Mouse (Mus musculus): ENCODE measurements around the gene Shisa4. TPM values are rescaled to one million over a fixed set of nuclear protein-coding genes. Genes with fewer than 3 reads are reported as not detected.

The Shisa4 gene
- polyA plus RNA-seq, 1 experiment from 2014 or later, result 47.1 TPM

DNA sequence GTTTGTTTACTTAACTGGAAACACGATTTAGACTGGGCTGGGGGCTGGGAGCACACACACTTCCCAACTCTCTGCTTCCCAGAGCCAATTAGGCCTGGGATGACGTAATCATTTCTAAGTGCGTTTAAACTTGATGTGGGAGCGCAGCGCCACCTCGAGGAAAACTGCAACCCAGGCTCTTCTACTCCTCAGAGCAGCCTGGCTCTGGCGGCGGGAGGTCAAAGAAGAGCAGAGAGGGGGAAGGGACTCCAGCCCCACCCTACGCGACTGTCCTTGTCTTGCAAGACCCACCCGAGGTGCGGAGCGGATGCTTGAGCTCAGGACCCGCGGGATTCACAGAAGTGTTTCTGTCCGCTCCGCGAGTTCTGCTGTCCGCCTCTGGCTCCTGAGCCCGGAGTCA lies 6.8 kb downstream of the Shisa4 start:
- Histone ChIP-seq H3K9me3 (ENCODE audit: low read length) (no peaks in the 10 kb centered on the region), H3K4me3 (ENCODE audit: low read length) (peak overlapping the region; percentile 49), H3K27me3 (ENCODE audit: insufficient read depth, low read length) (no peaks in the 10 kb centered on the region), H3K4me2 (replicated peaks; ENCODE audit: low read depth, low read length) (peak overlapping the region; percentile 87), H3K9ac (replicated peaks; ENCODE audit: low read length) (peak overlapping the region; percentile 72), H3K4me1 (ENCODE audit: insufficient read depth, low read length) (peaks cover 13% of the 10 kb centered on the region; the same call in 1 of the 2 replicates), H3K27ac (ENCODE audit: low read length) (no peak overlapping the region), H3K36me3 (ENCODE audit: insufficient read depth, low read length) (no peaks in the 10 kb centered on the region)
- peak; percentile 81 for ATAC-seq (ENCODE audit: low FRiP score, low TSS enrichment)
- under 1% methylated on average over 20 of the region's 20 CpGs for WGBS

DNA sequence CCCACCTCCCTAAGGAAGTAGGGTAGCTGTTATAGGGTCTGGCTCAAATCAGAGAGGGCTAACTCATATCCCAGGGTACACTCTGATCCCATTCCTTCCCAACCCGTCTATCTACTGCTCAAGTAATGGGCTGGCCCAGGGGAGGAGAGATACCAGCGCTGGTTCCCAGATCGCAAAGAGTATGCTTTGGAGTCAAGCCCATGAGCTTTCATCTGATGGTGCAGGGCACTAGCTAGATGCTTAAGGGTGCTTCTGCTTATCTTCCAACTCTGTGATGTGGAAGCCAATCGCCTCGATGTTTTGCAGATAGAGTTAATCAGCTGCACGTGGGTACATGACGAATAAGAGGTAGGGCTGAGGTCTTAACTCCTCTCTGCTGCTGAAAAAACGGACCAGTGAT lies 7.4 kb downstream of the Shisa4 start:
- no peaks in the 10 kb centered on the region for H3K27me3 ChIP-seq (ENCODE audit: insufficient read depth, low read length)
- no peak overlapping the region for H3K9ac ChIP-seq (replicated peaks; ENCODE audit: low read length)
- no peak overlapping the region for H3K4me2 ChIP-seq (replicated peaks; ENCODE audit: low read depth, low read length)
- H3K36me3 ChIP-seq (ENCODE audit: insufficient read depth, low read length), result no peaks in the 10 kb centered on the region
- no peak overlapping the region for H3K4me3 ChIP-seq (ENCODE audit: low read length)
- peaks cover 7% of the 10 kb centered on the region; the same call in 1 of the 2 replicates for H3K4me1 ChIP-seq (ENCODE audit: insufficient read depth, low read length)
- no peaks in the 10 kb centered on the region for H3K9me3 ChIP-seq (ENCODE audit: low read length)
- ATAC-seq (ENCODE audit: low FRiP score, low TSS enrichment), result no peak
- H3K27ac ChIP-seq (ENCODE audit: low read length), result no peak overlapping the region
- 70% methylated on average over 8 of the region's 8 CpGs for WGBS

DNA sequence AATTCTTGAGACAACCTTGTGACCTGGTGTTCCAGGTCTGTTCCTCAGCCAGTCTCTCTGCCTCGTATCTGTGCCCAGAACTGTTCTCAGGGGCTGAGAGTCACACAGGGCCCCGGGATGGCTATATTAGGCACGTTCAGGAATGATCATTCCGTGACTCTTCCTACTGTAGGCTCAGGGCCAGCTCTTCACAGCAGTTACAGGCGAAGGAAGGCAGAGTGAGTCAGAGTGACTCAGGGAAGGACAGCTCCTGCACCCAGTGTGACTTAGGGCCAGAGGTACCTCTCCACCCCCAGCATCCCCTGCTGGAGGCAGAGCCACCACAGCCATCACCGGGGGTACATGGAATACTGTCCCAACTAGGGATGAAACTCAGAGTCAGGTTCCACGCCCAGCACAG lies 8.0 kb downstream of the Shisa4 start:
- H3K36me3 ChIP-seq (ENCODE audit: insufficient read depth, low read length), result no peaks in the 10 kb centered on the region
- no peak overlapping the region for H3K27ac ChIP-seq (ENCODE audit: low read length)
- ATAC-seq (ENCODE audit: low FRiP score, low TSS enrichment), result no peak
- H3K4me2 ChIP-seq (replicated peaks; ENCODE audit: low read depth, low read length), result no peak overlapping the region
- peaks cover 7% of the 10 kb centered on the region; the same call in 1 of the 2 replicates for H3K4me1 ChIP-seq (ENCODE audit: insufficient read depth, low read length)
- no peak overlapping the region; the same call in 1 of the 2 replicates for H3K9ac ChIP-seq (replicated peaks; ENCODE audit: low read length)
- no peak overlapping the region for H3K4me3 ChIP-seq (ENCODE audit: low read length)
- H3K9me3 ChIP-seq (ENCODE audit: low read length), result no peaks in the 10 kb centered on the region
- 69% methylated on average over 7 of the region's 7 CpGs for WGBS
- H3K27me3 ChIP-seq (ENCODE audit: insufficient read depth, low read length), result no peaks in the 10 kb centered on the region

DNA sequence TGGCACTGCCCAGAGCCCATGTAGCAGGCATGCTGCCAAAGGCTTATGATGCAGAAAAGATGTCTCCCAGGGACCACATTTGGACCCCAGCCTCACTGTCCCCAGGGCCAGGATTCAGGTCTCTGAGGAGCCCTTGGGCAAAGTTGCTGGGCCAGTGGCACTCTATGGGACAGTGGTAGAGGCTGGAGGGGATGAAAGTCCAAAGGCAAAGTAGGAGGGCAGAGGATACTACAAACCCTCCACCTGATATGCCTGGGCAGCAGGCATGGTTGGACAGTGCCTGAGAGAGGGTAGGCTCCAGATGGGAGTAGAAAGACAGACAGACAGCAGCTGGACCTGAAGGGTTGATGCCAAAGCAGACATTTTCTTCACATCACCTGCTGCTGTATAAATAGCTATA lies 8.7 kb downstream of the Shisa4 start:
- no peak overlapping the region for H3K4me3 ChIP-seq (ENCODE audit: low read length)
- no peaks in the 10 kb centered on the region for H3K9me3 ChIP-seq (ENCODE audit: low read length)
- H3K27me3 ChIP-seq (ENCODE audit: insufficient read depth, low read length), result no peaks in the 10 kb centered on the region
- peaks cover 7% of the 10 kb centered on the region; the same call in 1 of the 2 replicates for H3K4me1 ChIP-seq (ENCODE audit: insufficient read depth, low read length)
- no peak overlapping the region for H3K27ac ChIP-seq (ENCODE audit: low read length)
- H3K9ac ChIP-seq (replicated peaks; ENCODE audit: low read length), result no peak overlapping the region
- no peaks in the 10 kb centered on the region for H3K36me3 ChIP-seq (ENCODE audit: insufficient read depth, low read length)
- ATAC-seq (ENCODE audit: low FRiP score, low TSS enrichment), result no peak
- H3K4me2 ChIP-seq (replicated peaks; ENCODE audit: low read depth, low read length), result no peak overlapping the region

DNA sequence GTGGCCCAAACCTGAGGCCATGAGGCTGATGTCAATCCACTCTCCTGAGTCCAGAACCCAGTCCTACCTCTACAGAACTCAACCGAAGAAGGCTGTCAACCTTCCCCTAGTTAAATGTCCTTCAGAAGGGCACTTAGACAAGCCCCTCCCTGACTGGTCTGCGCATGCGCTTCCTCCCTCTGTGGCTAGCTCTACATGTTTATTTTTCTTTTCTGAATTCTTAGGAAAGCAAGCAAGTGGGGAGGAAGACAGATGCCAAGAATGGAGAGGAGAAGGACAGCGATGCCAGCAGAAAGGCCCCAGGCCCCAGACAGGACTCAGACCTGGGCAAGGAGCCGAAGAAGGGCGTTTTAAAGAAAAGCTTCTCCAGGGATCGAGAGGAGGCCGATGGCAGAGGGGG lies 11.6 kb downstream of the Shisa4 start:
- Histone ChIP-seq H3K4me2 (replicated peaks; ENCODE audit: low read depth, low read length) (no peak overlapping the region), H3K9me3 (ENCODE audit: low read length) (no peaks in the 10 kb centered on the region), H3K9ac (replicated peaks; ENCODE audit: low read length) (no peak overlapping the region), H3K27me3 (ENCODE audit: insufficient read depth, low read length) (no peaks in the 10 kb centered on the region), H3K4me1 (ENCODE audit: insufficient read depth, low read length) (peaks cover 2% of the 10 kb centered on the region; the same call in 1 of the 2 replicates), H3K27ac (ENCODE audit: low read length) (no peak overlapping the region), H3K4me3 (ENCODE audit: low read length) (no peak overlapping the region), H3K36me3 (ENCODE audit: insufficient read depth, low read length) (no peaks in the 10 kb centered on the region)
- 83% methylated on average over 8 of the region's 8 CpGs for WGBS
- no peak for ATAC-seq (ENCODE audit: low FRiP score, low TSS enrichment)

DNA sequence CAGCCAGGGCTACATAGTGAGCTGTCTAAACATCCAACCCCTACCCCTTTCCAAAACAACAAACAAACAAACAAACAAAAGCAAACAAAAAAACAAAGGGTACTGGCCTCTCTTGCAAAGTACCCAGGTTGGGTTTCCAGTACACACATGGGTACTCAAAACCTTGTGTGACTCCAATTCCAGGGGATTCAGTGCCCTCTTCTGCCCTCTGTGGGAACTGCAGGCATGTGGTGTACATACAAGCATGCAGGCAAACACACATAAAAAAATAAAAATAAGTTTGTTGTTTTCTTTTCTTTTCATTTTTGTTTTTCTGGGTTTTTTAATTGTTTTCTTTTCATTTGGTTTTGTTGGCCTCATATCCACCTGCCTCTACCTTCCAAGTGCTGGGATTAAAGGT lies 12.9 kb downstream of the Shisa4 start:
- no peak overlapping the region for H3K9ac ChIP-seq (replicated peaks; ENCODE audit: low read length)
- H3K36me3 ChIP-seq (ENCODE audit: insufficient read depth, low read length), result no peaks in the 10 kb centered on the region
- no peaks in the 10 kb centered on the region for H3K4me1 ChIP-seq (ENCODE audit: insufficient read depth, low read length)
- no peak overlapping the region for H3K4me2 ChIP-seq (replicated peaks; ENCODE audit: low read depth, low read length)
- no peak for ATAC-seq (ENCODE audit: low FRiP score, low TSS enrichment)
- no peak overlapping the region for H3K27ac ChIP-seq (ENCODE audit: low read length)
- no peak overlapping the region for H3K4me3 ChIP-seq (ENCODE audit: low read length)
- no peaks in the 10 kb centered on the region for H3K27me3 ChIP-seq (ENCODE audit: insufficient read depth, low read length)
- H3K9me3 ChIP-seq (ENCODE audit: low read length), result no peaks in the 10 kb centered on the region

DNA sequence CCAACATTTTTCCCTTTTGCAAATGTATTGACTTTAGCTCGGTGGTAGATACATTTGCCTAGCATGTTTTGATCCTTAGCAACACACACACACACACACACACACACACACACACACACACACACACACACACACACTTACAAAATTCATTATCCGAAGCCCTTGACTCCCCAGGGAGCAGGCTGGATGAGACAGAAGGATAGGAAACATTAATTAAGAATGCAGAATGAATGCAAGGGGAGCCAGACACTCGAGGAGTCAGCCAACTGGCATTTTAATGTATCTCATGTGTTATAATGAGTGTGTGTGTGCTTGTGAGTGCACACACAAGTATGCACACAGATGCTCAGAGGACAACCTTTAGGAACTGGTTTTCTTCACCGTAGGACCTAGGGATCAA lies 13.5 kb downstream of the Shisa4 start:
- H3K9ac ChIP-seq (replicated peaks; ENCODE audit: low read length), result no peak overlapping the region
- no peaks in the 10 kb centered on the region for H3K4me1 ChIP-seq (ENCODE audit: insufficient read depth, low read length)
- ATAC-seq (ENCODE audit: low FRiP score, low TSS enrichment), result no peak
- H3K27ac ChIP-seq (ENCODE audit: low read length), result no peak overlapping the region
- H3K4me3 ChIP-seq (ENCODE audit: low read length), result no peak overlapping the region
- 82% methylated on average over 4 of the region's 4 CpGs for WGBS
- H3K9me3 ChIP-seq (ENCODE audit: low read length), result no peaks in the 10 kb centered on the region
- no peaks in the 10 kb centered on the region for H3K27me3 ChIP-seq (ENCODE audit: insufficient read depth, low read length)
- no peak overlapping the region for H3K4me2 ChIP-seq (replicated peaks; ENCODE audit: low read depth, low read length)
- H3K36me3 ChIP-seq (ENCODE audit: insufficient read depth, low read length), result no peaks in the 10 kb centered on the region

DNA sequence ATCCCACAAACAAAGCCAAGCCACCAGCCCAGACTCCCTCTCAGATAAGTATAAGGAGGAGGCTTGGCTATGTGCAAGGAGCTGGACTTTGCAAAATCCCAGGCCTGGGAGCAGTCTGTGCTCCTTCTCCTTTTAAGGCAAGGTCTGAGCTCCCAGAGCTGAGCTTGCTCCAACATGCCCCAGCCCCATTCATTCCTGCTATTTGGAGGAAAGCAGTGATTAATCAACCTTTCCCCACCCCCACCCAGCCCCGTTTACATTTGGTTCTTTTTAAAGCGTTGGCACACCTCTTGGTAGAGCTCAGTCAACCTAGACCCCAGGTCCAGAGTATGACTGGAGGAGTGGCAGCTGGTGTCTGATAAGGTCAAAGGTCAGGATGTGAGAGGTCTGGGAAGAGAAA lies 16.0 kb downstream of the Shisa4 start:
- no peaks in the 10 kb centered on the region for H3K36me3 ChIP-seq (ENCODE audit: insufficient read depth, low read length)
- WGBS, result 12% methylated on average over 2 of the region's 2 CpGs
- no peaks in the 10 kb centered on the region for H3K9me3 ChIP-seq (ENCODE audit: low read length)
- no peak overlapping the region for H3K4me3 ChIP-seq (ENCODE audit: low read length)
- H3K9ac ChIP-seq (replicated peaks; ENCODE audit: low read length), result no peak overlapping the region
- ATAC-seq (ENCODE audit: low FRiP score, low TSS enrichment), result peak; percentile 59; the same call in 1 of the 2 replicates
- H3K4me1 ChIP-seq (ENCODE audit: insufficient read depth, low read length), result no peaks in the 10 kb centered on the region
- peak overlapping the region; percentile 37; the same call in 1 of the 2 replicates for H3K27ac ChIP-seq (ENCODE audit: low read length)
- no peak overlapping the region for H3K4me2 ChIP-seq (replicated peaks; ENCODE audit: low read depth, low read length)
- no peaks in the 10 kb centered on the region for H3K27me3 ChIP-seq (ENCODE audit: insufficient read depth, low read length)

DNA sequence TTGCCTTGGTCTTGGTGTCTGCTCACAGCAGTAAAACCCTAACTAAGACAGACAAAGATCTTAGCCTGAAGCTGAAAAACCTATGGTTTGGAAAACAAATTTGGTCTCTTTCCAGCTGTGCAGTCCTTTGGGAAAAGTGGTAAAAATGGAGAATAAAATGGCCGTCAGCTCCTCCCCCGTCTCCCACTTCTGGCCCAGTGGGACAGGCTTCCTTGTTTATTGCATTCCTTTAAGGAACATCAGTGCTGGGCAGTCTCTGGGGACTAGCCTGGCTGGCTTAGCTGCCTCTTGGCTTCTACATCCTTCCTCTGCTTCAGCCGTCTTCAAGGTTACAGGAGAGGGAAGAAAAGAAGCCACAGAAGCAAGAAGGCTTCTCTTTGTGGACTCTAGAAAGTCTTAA lies 23.1 kb downstream of the Shisa4 start:
- ATAC-seq (ENCODE audit: low FRiP score, low TSS enrichment), result no peak
- no peaks in the 10 kb centered on the region for H3K36me3 ChIP-seq (ENCODE audit: insufficient read depth, low read length)
- no peak overlapping the region for H3K4me3 ChIP-seq (ENCODE audit: low read length)
- WGBS, result 66% methylated on average over 3 of the region's 3 CpGs
- no peaks in the 10 kb centered on the region for H3K27me3 ChIP-seq (ENCODE audit: insufficient read depth, low read length)
- no peak overlapping the region for H3K27ac ChIP-seq (ENCODE audit: low read length)
- H3K4me1 ChIP-seq (ENCODE audit: insufficient read depth, low read length), result 0 out of 2 replicates have a peak, but pooled peaks cover 5% of the 10 kb centered on the region
- no peak overlapping the region for H3K9ac ChIP-seq (replicated peaks; ENCODE audit: low read length)
- H3K4me2 ChIP-seq (replicated peaks; ENCODE audit: low read depth, low read length), result no peak overlapping the region
- no peaks in the 10 kb centered on the region for H3K9me3 ChIP-seq (ENCODE audit: low read length)

DNA sequence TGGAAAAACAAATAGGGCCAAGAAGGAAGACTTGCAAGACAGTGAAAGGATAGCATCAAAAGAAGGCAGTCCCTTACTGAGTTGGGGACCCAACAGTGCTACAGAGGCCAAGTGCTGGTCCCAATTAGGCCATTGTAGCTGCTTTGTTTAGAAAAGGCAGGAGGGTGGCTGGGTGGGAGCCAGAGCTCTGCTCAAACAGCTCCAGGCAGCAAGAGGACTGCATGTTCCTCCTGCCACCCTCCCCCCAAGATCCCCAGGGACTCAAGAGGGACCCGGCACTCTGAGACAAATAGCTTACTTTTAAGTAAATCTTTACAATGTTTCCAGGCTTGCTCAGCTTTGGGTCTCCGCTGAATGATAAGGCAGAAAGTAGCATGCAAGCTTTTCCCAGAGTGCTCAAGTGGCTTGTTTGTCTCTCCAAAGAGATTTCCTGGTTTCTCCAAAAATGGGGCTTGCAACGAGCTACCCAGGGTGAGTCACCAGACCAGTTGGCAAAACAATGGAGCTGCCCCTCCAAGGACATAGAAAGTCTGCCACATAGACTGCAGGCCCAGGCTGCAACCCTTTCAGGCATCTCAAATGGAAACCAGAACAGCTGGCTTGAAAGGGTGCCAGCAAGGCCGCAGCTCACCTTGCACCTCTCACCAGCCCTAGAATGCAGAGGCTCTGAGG lies 27.4 kb downstream of the Shisa4 start:
- WGBS, result 59% methylated on average over 4 of the region's 4 CpGs
- 0 out of 2 replicates have a peak, but pooled peaks cover 5% of the 10 kb centered on the region for H3K4me1 ChIP-seq (ENCODE audit: insufficient read depth, low read length)
- H3K36me3 ChIP-seq (ENCODE audit: insufficient read depth, low read length), result no peaks in the 10 kb centered on the region
- no peaks in the 10 kb centered on the region for H3K27me3 ChIP-seq (ENCODE audit: insufficient read depth, low read length)
- no peak for ATAC-seq (ENCODE audit: low FRiP score, low TSS enrichment)
- no peak overlapping the region; the same call in 1 of the 2 replicates for H3K27ac ChIP-seq (ENCODE audit: low read length)
- no peak overlapping the region for H3K4me2 ChIP-seq (replicated peaks; ENCODE audit: low read depth, low read length)
- no peaks in the 10 kb centered on the region for H3K9me3 ChIP-seq (ENCODE audit: low read length)
- H3K4me3 ChIP-seq (ENCODE audit: low read length), result no peak overlapping the region
- no peak overlapping the region for H3K9ac ChIP-seq (replicated peaks; ENCODE audit: low read length)

Measured in kidney, embryonic 16.5 days (tissue).